Mouse (Mus musculus): Measurements from ENCODE around the gene Cfd.

DNA sequence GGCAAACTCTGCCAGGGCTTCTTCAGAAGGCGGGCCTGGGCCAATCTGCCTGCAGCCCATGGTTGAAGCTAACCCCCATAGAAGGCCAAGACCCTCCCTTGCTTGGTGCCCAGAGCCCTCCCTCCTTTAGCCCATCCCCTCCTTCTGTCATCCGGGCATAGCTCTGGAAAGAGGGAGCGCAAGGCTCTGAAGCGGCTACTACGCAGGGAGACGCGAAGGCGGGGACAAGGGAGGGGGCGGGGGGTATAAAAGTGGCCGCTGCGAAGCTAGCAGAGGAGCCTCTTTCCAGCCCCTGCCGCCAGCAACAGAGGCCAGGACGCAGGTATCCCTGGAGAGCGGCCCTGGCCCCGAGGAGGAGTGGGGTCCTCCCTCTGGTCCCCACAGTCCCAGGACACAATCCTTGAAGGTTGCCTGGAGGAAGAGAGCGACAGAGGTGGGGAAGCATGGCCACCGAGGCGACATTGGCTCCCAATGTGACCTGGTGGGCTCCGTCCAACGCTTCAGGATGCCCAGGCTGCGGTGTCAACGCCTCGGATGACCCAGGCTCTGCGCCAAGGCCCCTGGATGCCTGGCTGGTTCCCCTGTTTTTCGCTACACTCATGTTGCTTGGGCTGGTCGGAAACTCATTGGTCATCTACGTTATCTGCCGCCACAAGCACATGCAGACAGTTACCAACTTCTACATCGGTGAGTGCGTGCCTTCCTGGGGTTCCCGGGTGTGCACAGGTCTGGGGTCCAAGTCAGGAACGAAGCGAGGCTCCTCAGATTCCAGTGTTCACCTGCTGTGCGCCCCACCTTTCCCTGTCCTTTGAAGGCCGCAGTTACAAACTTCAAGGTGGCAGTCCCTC is 27.8 kb downstream of the Cfd start:
- TF ChIP-seq POLR2A (IDR thresholded peaks at IDR 0.05; ENCODE audit: extremely low read depth, insufficient read depth, low read length) = no peak
- no peak for TF ChIP-seq CTCF (IDR thresholded peaks at IDR 0.05; ENCODE audit: extremely low read depth, insufficient read depth, low read length)

Data from cortical plate, adult 2 months (tissue).